In the genomic region with DNA sequence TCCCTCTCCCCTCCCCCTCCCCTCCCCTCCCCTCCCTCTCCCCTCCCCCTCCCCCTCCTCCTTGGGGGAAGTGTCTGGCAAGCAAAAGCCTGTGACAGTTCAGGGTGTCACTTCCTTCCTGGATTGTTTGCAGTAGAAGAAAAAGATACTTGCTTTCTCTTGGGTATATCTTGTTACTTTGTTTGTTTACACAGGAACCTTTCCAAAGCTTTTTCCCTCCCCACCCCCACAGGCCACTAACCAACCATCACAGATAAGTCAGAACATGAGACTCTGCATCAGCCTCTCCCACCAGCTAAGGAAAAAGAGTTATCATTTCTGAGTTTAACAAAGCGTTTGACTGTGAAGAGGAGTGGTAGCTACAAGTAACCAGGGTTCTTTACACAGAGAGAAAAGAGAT, we compare ENCODE assay signal across 8 mouse cellular contexts.
DNase-seq lines count a peak whose midpoint lies in the region; ATAC-seq and TF ChIP-seq lines count a peak whose summit lies in the region.

No protein-coding gene starts in this region.

- H3K4me2 ChIP-seq in liver, embryonic 11.5 days: no peak overlapping the region
- H3K4me2 ChIP-seq in intestine, postnatal 0 days (replicated peaks; ENCODE audit: low read depth): no peak overlapping the region

- ATAC-seq in liver, embryonic 11.5 days (replicated peaks; ENCODE audit: low FRiP score): no peak
- ATAC-seq in intestine, postnatal 0 days: no peak

- H3K4me1 ChIP-seq in liver, embryonic 11.5 days (replicated peaks; ENCODE audit: control insufficient read depth, insufficient read depth, low read length): peaks cover 6% of the 10 kb centered on the region
- H3K4me1 ChIP-seq in bone marrow macrophage, adult 2 months (ENCODE audit: control insufficient read depth, insufficient read depth, low read length): peaks cover 46% of the 10 kb centered on the region
- no peaks in the 10 kb centered on the region for H3K4me1 ChIP-seq in intestine, postnatal 0 days (replicated peaks; ENCODE audit: control insufficient read depth, insufficient read depth, low read length)

- H3K27ac ChIP-seq in liver, embryonic 11.5 days (ENCODE audit: low read depth, low read length): no peak overlapping the region
- H3K27ac ChIP-seq in bone marrow macrophage, adult 2 months (ENCODE audit: insufficient read depth, low read depth, low read length): peak overlapping the region; percentile 61
- no peak overlapping the region for H3K27ac ChIP-seq in intestine, postnatal 0 days (ENCODE audit: low read depth, low read length)
- H3K27ac ChIP-seq in layer of hippocampus, adult 2 months: no peak overlapping the region

- H3K4me3 ChIP-seq in liver, embryonic 11.5 days (ENCODE audit: low read depth, low read length): no peak overlapping the region
- no peak overlapping the region for H3K4me3 ChIP-seq in bone marrow macrophage, adult 2 months (ENCODE audit: insufficient read depth, low read length)
- no peak overlapping the region for H3K4me3 ChIP-seq in intestine, postnatal 0 days (ENCODE audit: low read depth, low read length)
- H3K4me3 ChIP-seq in layer of hippocampus, adult 2 months: no peak overlapping the region

- no peak for TF ChIP-seq POLR2A in bone marrow macrophage, adult 2 months (IDR thresholded peaks at IDR 0.05; ENCODE audit: borderline replicate concordance, low read depth, low read length)

- no peaks in the 10 kb centered on the region for H3K36me3 ChIP-seq in liver, embryonic 11.5 days (ENCODE audit: control insufficient read depth, insufficient read depth, low read length)
- H3K36me3 ChIP-seq in intestine, postnatal 0 days (ENCODE audit: control insufficient read depth, insufficient read depth): no peaks in the 10 kb centered on the region

- 16% methylated on average over 1 of the region's 1 CpGs for WGBS in liver, embryonic 11.5 days
- 34% methylated on average over 1 of the region's 1 CpGs for WGBS in intestine, postnatal 0 days

- DNase-seq in liver: peak; percentile 5
- no peak for DNase-seq in liver, embryonic 11.5 days (ENCODE audit: low spot score)
- peak; percentile 18 to 20 for DNase-seq in kidney, adult 8-10 months
- DNase-seq in testis, postnatal 10 days (ENCODE audit: low spot score): peak; percentile 65
- no peak for DNase-seq in urinary bladder, postnatal 25 days (ENCODE audit: low spot score)
- no peak for DNase-seq in layer of hippocampus, adult 2 months (ENCODE audit: low spot score in 2 of 2)

- H3K9me3 ChIP-seq in liver, embryonic 11.5 days (ENCODE audit: control insufficient read depth, low read length): no peaks in the 10 kb centered on the region
- no peaks in the 10 kb centered on the region for H3K9me3 ChIP-seq in intestine, postnatal 0 days (ENCODE audit: control insufficient read depth)

- H3K27me3 ChIP-seq in liver, embryonic 11.5 days (replicated peaks; ENCODE audit: control insufficient read depth, insufficient read depth, low read length): no peaks in the 10 kb centered on the region
- H3K27me3 ChIP-seq in intestine, postnatal 0 days (replicated peaks; ENCODE audit: control insufficient read depth, insufficient read depth, low read length): no peaks in the 10 kb centered on the region

- TF ChIP-seq CTCF in bone marrow macrophage, adult 2 months (IDR thresholded peaks at IDR 0.05; ENCODE audit: low read depth, low read length): no peak
- no peak for TF ChIP-seq CTCF in intestine, postnatal 0 days (IDR thresholded peaks at IDR 0.05; ENCODE audit: low read depth)
- no peak for TF ChIP-seq CTCF in layer of hippocampus, adult 2 months (conservative IDR thresholded peaks at IDR 0.05)

- H3K9ac ChIP-seq in liver, embryonic 11.5 days (ENCODE audit: low read depth, low read length): no peak overlapping the region
- H3K9ac ChIP-seq in intestine, postnatal 0 days (ENCODE audit: low read depth, low read length): no peak overlapping the region

Comparison
In these comparisons a context has a peak if more than half of its experiments do, and no peak if none do; other contexts are left out.
1. DNase-seq: peak in liver (single experiment), kidney, adult 8-10 months (2 of 2) and testis, postnatal 10 days (single experiment); none in liver, embryonic 11.5 days (single experiment), urinary bladder, postnatal 25 days (single experiment) and layer of hippocampus, adult 2 months (0 of 2).